Mouse (Mus musculus): ENCODE measurements at regions not wholly inside any gene's neighbourhood (a gene's known extent, or its start where the extent isn't known, plus 50 kb on each side); places are given as distances from the start of the nearest gene placed in this dataset.

DNA sequence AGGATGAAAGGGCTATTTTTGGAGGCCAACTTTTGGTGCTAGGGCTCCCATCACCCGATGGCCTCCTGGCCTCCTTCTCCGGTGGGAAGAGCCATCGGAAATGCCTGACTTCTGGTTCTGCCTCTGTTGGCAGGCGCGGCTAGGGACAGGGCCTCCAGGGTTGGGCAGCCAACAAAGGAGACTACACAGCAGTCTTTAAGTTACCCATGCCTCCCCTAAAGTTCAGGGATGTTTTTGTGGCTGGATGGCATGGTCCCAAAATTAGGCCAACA, 86.2 kb upstream of the Ccnd1 start:
- Histone ChIP-seq H3K9ac (replicated peaks) (no peak overlapping the region), H3K4me2 (ENCODE audit: low read depth, low read length) (no peak overlapping the region), H3K27me3 (ENCODE audit: insufficient read depth, low read length) (no peaks in the 10 kb centered on the region), H3K4me1 (ENCODE audit: insufficient read depth) (peaks cover 5% of the 10 kb centered on the region), H3K9me3 (ENCODE audit: low read length) (no peaks in the 10 kb centered on the region), H3K27ac (ENCODE audit: low read depth) (peak overlapping the region; percentile 12; the same call in 1 of the 2 replicates), H3K4me3 (ENCODE audit: low read depth, low read length) (no peak overlapping the region), H3K36me3 (replicated peaks; ENCODE audit: insufficient read depth, low read length) (no peaks in the 10 kb centered on the region)
- TF ChIP-seq CTCF (IDR thresholded peaks at IDR 0.05; ENCODE audit: low read depth) (no peak), EP300 (IDR thresholded peaks at IDR 0.05; ENCODE audit: low read depth) (no peak)
- WGBS (ENCODE audit: insufficient replicate concordance) = 81% methylated on average over 5 of the region's 5 CpGs
- DNase-seq = no peak
- peak; percentile 53 for ATAC-seq

DNA sequence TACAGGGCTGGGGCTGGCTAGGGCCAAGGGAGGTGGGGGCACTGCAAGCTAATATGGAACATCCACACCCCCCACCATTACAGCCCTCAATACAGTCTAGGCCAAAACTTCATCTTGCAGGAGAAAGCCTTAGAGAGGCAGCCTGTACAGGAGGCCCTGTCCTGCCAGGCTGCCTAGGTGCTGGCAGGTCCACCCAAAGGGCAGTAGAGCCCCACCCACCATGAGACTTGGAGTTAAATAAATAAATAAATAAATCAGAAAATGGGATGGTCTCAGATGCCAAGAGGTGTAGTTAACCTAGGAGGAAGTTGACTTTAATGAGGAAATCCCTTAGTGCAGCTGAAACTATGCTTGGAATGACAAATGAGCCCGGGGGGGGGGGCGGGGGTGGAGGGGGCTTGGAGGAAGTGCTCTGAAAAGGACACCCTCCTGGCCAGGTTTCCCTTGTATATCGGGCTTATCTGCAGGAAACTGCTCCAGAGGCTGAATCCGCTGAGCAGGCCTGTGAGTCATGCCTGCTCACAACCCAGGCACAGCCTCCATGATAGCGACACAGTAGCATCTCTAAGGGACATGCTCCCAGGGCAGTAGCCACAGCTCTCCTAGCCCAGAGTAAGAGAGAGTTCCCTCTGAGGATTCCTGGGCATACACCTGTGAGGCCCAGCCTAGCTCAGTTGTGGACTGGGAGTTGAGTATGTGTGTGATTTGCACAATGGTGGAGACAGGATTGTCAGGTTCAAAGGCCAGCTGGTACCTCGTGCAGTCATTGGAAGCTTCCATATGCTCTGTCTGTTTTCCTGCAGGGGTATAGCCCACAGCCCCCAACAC, 85.7 kb upstream of the Ccnd1 start:
- WGBS (ENCODE audit: insufficient replicate concordance) = 20% methylated on average over 6 of the region's 6 CpGs
- H3K27ac ChIP-seq (ENCODE audit: low read depth) = peak overlapping the region; percentile 12; the same call in 1 of the 2 replicates
- H3K4me2 ChIP-seq (ENCODE audit: low read depth, low read length) = no peak overlapping the region
- DNase-seq = no peak
- TF ChIP-seq EP300 (IDR thresholded peaks at IDR 0.05; ENCODE audit: low read depth) (no peak), CTCF (IDR thresholded peaks at IDR 0.05; ENCODE audit: low read depth) (no peak)
- H3K27me3 ChIP-seq (ENCODE audit: insufficient read depth, low read length) = no peaks in the 10 kb centered on the region
- H3K4me3 ChIP-seq (ENCODE audit: low read depth, low read length) = no peak overlapping the region
- H3K9ac ChIP-seq (replicated peaks) = no peak overlapping the region
- ATAC-seq = peak; percentile 76
- peaks cover under 1% of the 10 kb centered on the region for H3K4me1 ChIP-seq (ENCODE audit: insufficient read depth)
- H3K36me3 ChIP-seq (replicated peaks; ENCODE audit: insufficient read depth, low read length) = no peaks in the 10 kb centered on the region
- H3K9me3 ChIP-seq (ENCODE audit: low read length) = no peaks in the 10 kb centered on the region

DNA sequence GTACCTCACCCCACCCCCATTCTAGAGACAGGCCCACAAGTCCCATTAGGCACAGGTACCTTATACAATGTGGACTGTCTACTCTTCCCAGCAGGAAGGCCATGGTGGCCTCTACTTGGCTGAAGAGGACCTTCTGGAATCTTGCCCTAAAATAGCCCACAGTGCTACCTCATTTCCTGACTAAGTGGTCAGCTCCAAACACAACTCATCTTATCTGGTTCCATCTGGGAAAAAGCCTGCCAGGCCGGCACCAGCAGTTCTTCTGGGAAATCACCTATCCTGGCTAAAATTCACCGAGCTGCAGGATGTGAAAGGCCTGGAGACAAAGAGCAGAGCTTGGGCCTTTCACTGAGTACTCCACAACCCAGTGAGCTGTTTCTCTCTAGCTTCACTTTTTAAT, 84.9 kb upstream of the Ccnd1 start:
- Histone ChIP-seq H3K4me2 (ENCODE audit: low read depth, low read length) (no peak overlapping the region), H3K9ac (replicated peaks) (no peak overlapping the region), H3K27ac (ENCODE audit: low read depth) (no peak overlapping the region), H3K27me3 (ENCODE audit: insufficient read depth, low read length) (no peaks in the 10 kb centered on the region), H3K4me1 (ENCODE audit: insufficient read depth) (peaks cover 4% of the 10 kb centered on the region; the same call in 1 of the 2 replicates), H3K36me3 (replicated peaks; ENCODE audit: insufficient read depth, low read length) (no peaks in the 10 kb centered on the region), H3K4me3 (ENCODE audit: low read depth, low read length) (no peak overlapping the region), H3K9me3 (ENCODE audit: low read length) (no peaks in the 10 kb centered on the region)
- WGBS (ENCODE audit: insufficient replicate concordance) = 78% methylated on average over 2 of the region's 2 CpGs
- TF ChIP-seq EP300 (IDR thresholded peaks at IDR 0.05; ENCODE audit: low read depth) = no peak
- no peak for TF ChIP-seq CTCF (IDR thresholded peaks at IDR 0.05; ENCODE audit: low read depth)
- ATAC-seq (no peak), DNase-seq (no peak)

DNA sequence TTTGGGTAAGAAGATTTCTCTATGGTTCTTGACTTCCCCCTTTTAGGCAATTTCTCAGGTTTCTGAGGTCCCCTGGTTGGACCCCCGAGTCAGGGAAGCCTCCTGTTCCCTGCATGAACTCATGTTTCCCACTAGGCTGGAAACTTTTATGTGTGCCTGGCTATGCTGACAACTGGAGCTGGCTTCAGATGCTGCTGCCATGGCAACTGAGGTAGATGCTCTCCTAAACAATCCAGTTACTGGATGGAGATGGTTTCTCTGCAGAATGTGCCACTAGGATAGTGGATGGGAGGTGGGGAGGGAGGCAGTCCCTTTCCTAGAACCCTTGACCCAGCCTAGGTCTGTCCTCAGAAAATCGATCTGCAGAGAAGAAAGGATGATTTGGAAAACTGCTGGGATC, 79.4 kb upstream of the Ccnd1 start:
- ATAC-seq = no peak
- H3K27me3 ChIP-seq (ENCODE audit: insufficient read depth, low read length) = no peaks in the 10 kb centered on the region
- WGBS (ENCODE audit: insufficient replicate concordance) = 47% methylated on average over 2 of the region's 2 CpGs
- no peaks in the 10 kb centered on the region for H3K9me3 ChIP-seq (ENCODE audit: low read length)
- H3K4me3 ChIP-seq (ENCODE audit: low read depth, low read length) = no peak overlapping the region
- no peak for TF ChIP-seq CTCF (IDR thresholded peaks at IDR 0.05; ENCODE audit: low read depth)
- no peak for TF ChIP-seq EP300 (IDR thresholded peaks at IDR 0.05; ENCODE audit: low read depth)
- peaks cover 4% of the 10 kb centered on the region for H3K4me1 ChIP-seq (ENCODE audit: insufficient read depth)
- H3K4me2 ChIP-seq (ENCODE audit: low read depth, low read length) = no peak overlapping the region
- no peak overlapping the region for H3K9ac ChIP-seq (replicated peaks)
- no peak overlapping the region for H3K27ac ChIP-seq (ENCODE audit: low read depth)
- no peaks in the 10 kb centered on the region for H3K36me3 ChIP-seq (replicated peaks; ENCODE audit: insufficient read depth, low read length)
- DNase-seq = no peak

DNA sequence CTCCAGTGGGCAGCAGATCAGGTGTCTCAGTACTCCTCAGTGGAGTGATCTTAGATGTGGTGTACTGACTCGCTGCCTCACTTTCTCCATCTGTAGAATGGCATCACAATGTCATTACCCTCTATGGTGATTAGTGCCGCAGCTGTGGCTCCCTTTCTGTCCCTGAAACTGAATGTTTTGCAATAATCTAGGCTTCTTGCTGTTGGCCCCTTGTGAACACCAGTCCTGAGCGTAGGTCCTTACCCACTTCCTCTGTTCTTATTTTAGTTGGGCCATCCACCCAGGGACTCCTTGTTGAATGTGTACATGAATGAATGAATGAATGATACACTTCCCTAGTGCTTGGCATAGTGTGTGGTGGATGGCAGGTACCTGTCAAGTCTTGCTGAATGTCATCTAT, 78.4 kb upstream of the Ccnd1 start:
- H3K4me1 ChIP-seq (ENCODE audit: insufficient read depth) = peaks cover 4% of the 10 kb centered on the region
- no peaks in the 10 kb centered on the region for H3K27me3 ChIP-seq (ENCODE audit: insufficient read depth, low read length)
- ATAC-seq = no peak
- H3K4me2 ChIP-seq (ENCODE audit: low read depth, low read length) = no peak overlapping the region
- no peak overlapping the region for H3K4me3 ChIP-seq (ENCODE audit: low read depth, low read length)
- 53% methylated on average over 3 of the region's 3 CpGs for WGBS (ENCODE audit: insufficient replicate concordance)
- no peaks in the 10 kb centered on the region for H3K36me3 ChIP-seq (replicated peaks; ENCODE audit: insufficient read depth, low read length)
- no peak for DNase-seq
- no peak overlapping the region for H3K27ac ChIP-seq (ENCODE audit: low read depth)
- H3K9me3 ChIP-seq (ENCODE audit: low read length) = no peaks in the 10 kb centered on the region
- no peak for TF ChIP-seq CTCF (IDR thresholded peaks at IDR 0.05; ENCODE audit: low read depth)
- TF ChIP-seq EP300 (IDR thresholded peaks at IDR 0.05; ENCODE audit: low read depth) = no peak
- no peak overlapping the region for H3K9ac ChIP-seq (replicated peaks)

DNA sequence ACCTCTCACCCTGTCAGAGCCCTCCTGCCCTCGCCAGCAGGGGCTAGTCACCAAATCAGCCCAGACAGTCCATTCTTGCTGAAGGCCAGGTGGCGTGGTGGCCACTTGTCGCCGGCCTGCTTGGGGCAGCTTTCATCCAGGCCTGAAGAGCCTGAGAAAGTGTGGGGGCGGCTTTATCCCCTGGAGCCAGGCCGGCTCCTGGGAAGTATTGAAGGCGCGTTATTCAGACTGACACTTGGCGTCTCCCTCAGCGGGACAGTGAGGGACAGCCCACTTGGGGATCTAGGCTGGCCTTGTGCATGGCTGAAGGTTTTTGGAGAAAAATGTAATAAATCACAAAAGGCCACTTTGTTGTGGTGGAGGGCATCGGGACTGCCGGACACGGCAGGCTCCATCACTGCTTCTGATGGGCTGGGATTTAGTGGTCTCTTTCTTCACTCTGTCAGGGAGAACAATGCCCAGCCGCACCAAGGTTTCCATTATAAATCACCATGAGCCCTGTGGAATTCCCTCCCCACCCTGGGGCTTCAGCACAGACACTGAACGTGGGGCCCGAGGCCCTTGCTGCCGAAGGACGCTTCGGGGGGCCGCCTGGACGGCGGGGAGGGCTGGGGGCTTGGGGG, 75.8 kb upstream of the Ccnd1 start:
- Histone ChIP-seq H3K4me1 (ENCODE audit: insufficient read depth) (peaks cover 4% of the 10 kb centered on the region), H3K4me3 (ENCODE audit: low read depth, low read length) (no peak overlapping the region), H3K27me3 (ENCODE audit: insufficient read depth, low read length) (no peaks in the 10 kb centered on the region), H3K9me3 (ENCODE audit: low read length) (no peaks in the 10 kb centered on the region), H3K4me2 (ENCODE audit: low read depth, low read length) (no peak overlapping the region), H3K9ac (replicated peaks) (no peak overlapping the region), H3K27ac (ENCODE audit: low read depth) (no peak overlapping the region), H3K36me3 (replicated peaks; ENCODE audit: insufficient read depth, low read length) (no peaks in the 10 kb centered on the region)
- ATAC-seq (no peak), DNase-seq (no peak)
- 74% methylated on average over 22 of the region's 22 CpGs for WGBS (ENCODE audit: insufficient replicate concordance)
- TF ChIP-seq CTCF (IDR thresholded peaks at IDR 0.05; ENCODE audit: low read depth) = no peak
- TF ChIP-seq EP300 (IDR thresholded peaks at IDR 0.05; ENCODE audit: low read depth) = no peak

All from liver, postnatal 0 days (tissue).